Mouse (Mus musculus) brain, embryonic 14.5 days (tissue): ENCODE data around the gene H13.

Experiments
- CTCF ChIP-seq: fragments of 200-500 bp; IDR thresholded peaks from 2 replicates; pipeline ENCODE4 v1.5.1; 2012; ENCODE audit warnings: inconsistent platforms, mild to moderate bottlenecking, moderate library complexity, borderline replicate concordance; ENCODE audit not compliant: insufficient read depth, insufficient read length; ENCODE audit errors: extremely low read depth
- POLR2A ChIP-seq: fragments of 200-500 bp; IDR thresholded peaks from 2 replicates; pipeline ENCODE4 v1.6.1; 2012; ENCODE audit warnings: mild to moderate bottlenecking, inconsistent platforms, borderline replicate concordance; ENCODE audit not compliant: poor library complexity, insufficient read depth, insufficient read length, severe bottlenecking; ENCODE audit errors: extremely low read depth

GRCm38 (mm10) chr2:152678925-152679324 lies 9.7 kb downstream of the H13 start:
- TF ChIP-seq POLR2A (no peak), CTCF (no peak)
